Mouse (Mus musculus) stomach, embryonic 15.5 days (tissue): ENCODE data around the gene Lmnb2. TPM values are rescaled to one million over a fixed set of nuclear protein-coding genes. Genes with fewer than 3 reads are reported as not detected.

ENCODE experiments used
- ATAC-seq: fragments of 200-750 bp; cut with Nextera tagmentation; 2 replicates; pipeline ENCODE4 v1.8.0; 2017; ENCODE audit warnings: low read depth, moderate number of reproducible peaks, moderate TSS enrichment; ENCODE audit not compliant: insufficient read depth, low FRiP score
- H3K27ac ChIP-seq: fragments of 300-500 bp; sonication (generic); 2 replicates; pipeline ENCODE4 v1.5.1; 2015; ENCODE audit warnings: mild to moderate bottlenecking, inconsistent platforms
- H3K27me3 ChIP-seq: fragments of 300-500 bp; sonication (generic); replicated peaks from 2 replicates; pipeline ENCODE4 v1.6.1; 2015; ENCODE audit warnings: inconsistent platforms
- H3K36me3 ChIP-seq: fragments of 300-500 bp; sonication (generic); 2 replicates; pipeline ENCODE4 v1.6.1; 2015; ENCODE audit warnings: inconsistent platforms
- H3K4me1 ChIP-seq: fragments of 300-500 bp; sonication (generic); 2 replicates; pipeline ENCODE4 v1.6.1; 2015; ENCODE audit warnings: inconsistent platforms
- H3K4me2 ChIP-seq: fragments of 300-500 bp; sonication (generic); 2 replicates; pipeline ENCODE4 v1.6.1; 2015; ENCODE audit warnings: mild to moderate bottlenecking, inconsistent platforms
- H3K4me3 ChIP-seq: fragments of 300-500 bp; sonication (generic); replicated peaks from 2 replicates; pipeline ENCODE4 v1.5.1; 2015; ENCODE audit warnings: inconsistent platforms
- H3K9ac ChIP-seq: fragments of 300-500 bp; sonication (generic); 2 replicates; pipeline ENCODE4 v1.6.1; 2015; ENCODE audit warnings: inconsistent platforms
- H3K9me3 ChIP-seq: fragments of 300-500 bp; sonication (generic); 2 replicates; pipeline ENCODE4 v1.6.1; 2016; ENCODE audit warnings: inconsistent platforms
- WGBS: fragments of 180-500 bp; shearing (Covaris S2); methylation state at CpG from one replicate; pipeline ENCODE4 v1.1.7; 2015; 5-methylcytosine and 5-hydroxymethylcytosine counted together
- polyA plus RNA-seq: library from polyadenylated mRNA; unstranded; fragments of >200 nt; fragmentation: Nextera tagmentation; extraction: Ambion mirVana; gene quantifications from 2 replicates; pipeline ENCODE4 v1.2.1, GENCODE M21; 2015

Lmnb2 gene
- polyA plus RNA-seq, 1 experiment from 2014 or later: 38.1 TPM

GRCm38 (mm10) chr10:80925472-80925871 is 7.4 kb upstream of the Lmnb2 start:
- no peak overlapping the region for H3K27ac ChIP-seq
- H3K36me3 ChIP-seq: no peaks in the 10 kb centered on the region
- no peak overlapping the region for H3K4me2 ChIP-seq
- ATAC-seq: no peak
- peaks cover 20% of the 10 kb centered on the region; the same call in 1 of the 2 replicates for H3K4me1 ChIP-seq
- H3K27me3 ChIP-seq: no peaks in the 10 kb centered on the region
- no peak overlapping the region for H3K4me3 ChIP-seq
- no peaks in the 10 kb centered on the region for H3K9me3 ChIP-seq
- WGBS: 50% methylated on average over 3 of the region's 3 CpGs
- H3K9ac ChIP-seq: no peak overlapping the region

- Histone ChIP-seq H3K27me3 (no peaks in the 10 kb centered on the region), H3K4me2 (peak overlapping the region; percentile 59), H3K9ac (peak overlapping the region; percentile 29; the same call in 1 of the 2 replicates), H3K4me3 (peak overlapping the region; percentile 35), H3K27ac (peak overlapping the region; percentile 75), H3K4me1 (peaks cover 16% of the 10 kb centered on the region), H3K36me3 (no peaks in the 10 kb centered on the region), H3K9me3 (no peaks in the 10 kb centered on the region)
- 4% methylated on average over 16 of the region's 16 CpGs for WGBS
- ATAC-seq: peak; percentile 51
Measured at GRCm38 (mm10) chr10:80921923-80922322, 3.9 kb upstream of the Lmnb2 start.

GRCm38 (mm10) chr10:80917336-80917778 is 688 bp downstream of the Lmnb2 start:
- 1% methylated on average over 15 of the region's 15 CpGs for WGBS
- no peaks in the 10 kb centered on the region for H3K27me3 ChIP-seq
- peak overlapping the region; percentile 91 for H3K4me2 ChIP-seq
- H3K36me3 ChIP-seq: no peaks in the 10 kb centered on the region
- H3K4me3 ChIP-seq: peak overlapping the region; percentile 84
- peak; percentile 21 for ATAC-seq
- H3K27ac ChIP-seq: peak overlapping the region; percentile 74
- peak overlapping the region; percentile 76 for H3K9ac ChIP-seq
- H3K4me1 ChIP-seq: peaks cover 22% of the 10 kb centered on the region
- H3K9me3 ChIP-seq: no peaks in the 10 kb centered on the region

GRCm38 (mm10) chr10:80915736-80916135 is 2.3 kb downstream of the Lmnb2 start:
- Histone ChIP-seq H3K9me3 (no peaks in the 10 kb centered on the region), H3K4me2 (no peak overlapping the region; the same call in 1 of the 2 replicates), H3K9ac (no peak overlapping the region), H3K27me3 (no peaks in the 10 kb centered on the region), H3K4me1 (peaks cover 15% of the 10 kb centered on the region), H3K4me3 (no peak overlapping the region), H3K36me3 (0 out of 2 replicates have a peak, but pooled peaks cover 11% of the 10 kb centered on the region), H3K27ac (no peak overlapping the region)
- ATAC-seq: no peak
- 82% methylated on average over 4 of the region's 4 CpGs for WGBS

GRCm38 (mm10) chr10:80915260-80915659 is 2.8 kb downstream of the Lmnb2 start:
- WGBS: 71% methylated on average over 2 of the region's 2 CpGs
- Histone ChIP-seq H3K4me2 (no peak overlapping the region), H3K27me3 (no peaks in the 10 kb centered on the region), H3K9ac (no peak overlapping the region), H3K36me3 (0 out of 2 replicates have a peak, but pooled peaks cover 16% of the 10 kb centered on the region), H3K4me3 (no peak overlapping the region), H3K27ac (no peak overlapping the region), H3K4me1 (peaks cover 15% of the 10 kb centered on the region), H3K9me3 (no peaks in the 10 kb centered on the region)
- ATAC-seq: no peak

- Histone ChIP-seq H3K36me3 (0 out of 2 replicates have a peak, but pooled peaks cover 22% of the 10 kb centered on the region), H3K4me1 (peaks cover 15% of the 10 kb centered on the region), H3K27me3 (no peaks in the 10 kb centered on the region), H3K4me2 (no peak overlapping the region), H3K27ac (no peak overlapping the region), H3K9ac (no peak overlapping the region), H3K9me3 (no peaks in the 10 kb centered on the region), H3K4me3 (no peak overlapping the region)
- WGBS: 77% methylated on average over 5 of the region's 5 CpGs
- ATAC-seq: no peak
Measured at GRCm38 (mm10) chr10:80914253-80914656, 3.8 kb downstream of the Lmnb2 start.

GRCm38 (mm10) chr10:80913364-80914011 is 4.6 kb downstream of the Lmnb2 start:
- WGBS: 90% methylated on average over 7 of the region's 8 CpGs
- Histone ChIP-seq H3K4me2 (no peak overlapping the region), H3K27ac (no peak overlapping the region)

GRCm38 (mm10) chr10:80911891-80912290 is 6.2 kb downstream of the Lmnb2 start:
- no peak for ATAC-seq
- H3K4me2 ChIP-seq: no peak overlapping the region
- no peaks in the 10 kb centered on the region for H3K27me3 ChIP-seq
- peaks cover 9% of the 10 kb centered on the region; the same call in 1 of the 2 replicates for H3K4me1 ChIP-seq
- H3K36me3 ChIP-seq: peaks cover 34% of the 10 kb centered on the region; the same call in 1 of the 2 replicates
- H3K27ac ChIP-seq: no peak overlapping the region
- H3K9me3 ChIP-seq: no peaks in the 10 kb centered on the region
- no peak overlapping the region for H3K4me3 ChIP-seq
- H3K9ac ChIP-seq: no peak overlapping the region

More at GRCm38 (mm10) chr10:80913364-80914011, 4.6 kb downstream of the Lmnb2 start:
- no peaks in the 10 kb centered on the region for H3K27me3 ChIP-seq
- H3K36me3 ChIP-seq: peaks cover 22% of the 10 kb centered on the region; the same call in 1 of the 2 replicates
- ATAC-seq: no peak
- no peaks in the 10 kb centered on the region for H3K9me3 ChIP-seq
- H3K4me1 ChIP-seq: peaks cover 15% of the 10 kb centered on the region
- no peak overlapping the region for H3K9ac ChIP-seq
- H3K4me3 ChIP-seq: no peak overlapping the region

GRCm38 (mm10) chr10:80911354-80911753 is 6.7 kb downstream of the Lmnb2 start:
- no peaks in the 10 kb centered on the region for H3K27me3 ChIP-seq
- H3K36me3 ChIP-seq: peaks cover 34% of the 10 kb centered on the region; the same call in 1 of the 2 replicates
- no peaks in the 10 kb centered on the region for H3K9me3 ChIP-seq
- H3K27ac ChIP-seq: no peak overlapping the region
- WGBS: 93% methylated on average over 4 of the region's 4 CpGs
- no peak overlapping the region for H3K4me2 ChIP-seq
- no peak for ATAC-seq
- peaks cover 5% of the 10 kb centered on the region; the same call in 1 of the 2 replicates for H3K4me1 ChIP-seq
- H3K4me3 ChIP-seq: no peak overlapping the region
- no peak overlapping the region for H3K9ac ChIP-seq

- Histone ChIP-seq H3K9me3 (no peaks in the 10 kb centered on the region), H3K36me3 (peaks cover 47% of the 10 kb centered on the region), H3K9ac (no peak overlapping the region), H3K27me3 (no peaks in the 10 kb centered on the region), H3K27ac (no peak overlapping the region), H3K4me1 (0 out of 2 replicates have a peak, but pooled peaks cover 3% of the 10 kb centered on the region), H3K4me3 (no peak overlapping the region), H3K4me2 (no peak overlapping the region)
- 93% methylated on average over 22 of the region's 22 CpGs for WGBS
- no peak for ATAC-seq
Measured at GRCm38 (mm10) chr10:80909375-80910162, 8.5 kb downstream of the Lmnb2 start.

GRCm38 (mm10) chr10:80904709-80905108 is 13.3 kb downstream of the Lmnb2 start:
- H3K9ac ChIP-seq: no peak overlapping the region
- 90% methylated on average over 11 of the region's 11 CpGs for WGBS
- H3K27ac ChIP-seq: no peak overlapping the region
- peaks cover 51% of the 10 kb centered on the region for H3K36me3 ChIP-seq
- H3K4me2 ChIP-seq: no peak overlapping the region
- no peaks in the 10 kb centered on the region for H3K27me3 ChIP-seq
- H3K9me3 ChIP-seq: no peaks in the 10 kb centered on the region
- no peak overlapping the region for H3K4me3 ChIP-seq
- no peak for ATAC-seq
- peaks cover 8% of the 10 kb centered on the region for H3K4me1 ChIP-seq
